Mouse (Mus musculus) adrenal gland, postnatal 36 days (tissue): ENCODE measurements around the gene 1700013F07Rik. TPM values are rescaled to one million over a fixed set of nuclear protein-coding genes. Genes with fewer than 3 reads are reported as not detected.
A peak's percentile ranks its signal among the peaks of the same experiment; 100 is the strongest.
"Not testable (repeated sequence)": the region's sequence is repeated elsewhere in the genome, so short reads cannot be mapped to it uniquely, and the experiment has no call there.

ENCODE experiments used
- DNase-seq, 2 experiments: peaks; one replicate each; pipeline ENCODE4 v3.0.0; 2021; ENCODE audit warnings: mixed read lengths in 1 of 2
- long read RNA-seq, 2 experiments: library from polyadenylated mRNA; stranded (forward); transcript quantifications; one replicate each; pipeline ENCODE4 v2.0.0; 2021; ENCODE audit warnings: borderline sequencing depth in 2 of 2
- total RNA-seq, 2 experiments: library from RNA; stranded (reverse); gene quantifications; 2 replicates each; pipeline ENCODE4 v1.2.3; 2021

The 1700013F07Rik gene
- not detected for total RNA-seq
- long read RNA-seq, experiment 1, partial matches to known transcripts, result 0 of 2 reads
- long read RNA-seq, experiment 1, other reads (novel, unspliced or antisense), result 2 of 2 reads
- long read RNA-seq, experiment 2, partial matches to known transcripts, result 0 of 4 reads
- long read RNA-seq, experiment 2, other reads (novel, unspliced or antisense), result 3 of 4 reads

GRCm38 (mm10) chr3:108533951-108534350 is at the start of gene 1700013F07Rik:
Gene 1700013F07Rik, plus strand, starts transcription at chr3:108534150.
- peak; percentile 39 to 54 for DNase-seq

DNA sequence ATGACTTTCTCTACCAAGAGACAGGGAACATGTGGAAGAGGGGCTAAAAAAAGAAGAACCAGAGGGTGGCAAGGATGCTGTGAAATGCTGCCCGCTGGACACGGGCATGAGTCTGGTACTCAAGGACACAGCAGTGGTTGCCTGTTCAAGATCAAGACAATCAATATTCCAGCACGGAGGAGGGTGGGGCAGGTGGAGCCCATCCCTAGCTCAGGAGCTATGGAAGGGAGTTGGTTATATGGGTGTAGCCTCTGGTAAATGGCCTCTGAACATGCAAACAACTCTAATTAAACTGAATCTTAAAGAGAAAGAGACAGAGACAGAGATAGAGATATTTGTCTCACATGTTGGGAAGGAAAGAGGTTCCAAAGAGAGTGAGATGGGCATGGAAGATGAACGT is 49.2 kb upstream of the 1700013F07Rik start:
- no peak for DNase-seq

DNA sequence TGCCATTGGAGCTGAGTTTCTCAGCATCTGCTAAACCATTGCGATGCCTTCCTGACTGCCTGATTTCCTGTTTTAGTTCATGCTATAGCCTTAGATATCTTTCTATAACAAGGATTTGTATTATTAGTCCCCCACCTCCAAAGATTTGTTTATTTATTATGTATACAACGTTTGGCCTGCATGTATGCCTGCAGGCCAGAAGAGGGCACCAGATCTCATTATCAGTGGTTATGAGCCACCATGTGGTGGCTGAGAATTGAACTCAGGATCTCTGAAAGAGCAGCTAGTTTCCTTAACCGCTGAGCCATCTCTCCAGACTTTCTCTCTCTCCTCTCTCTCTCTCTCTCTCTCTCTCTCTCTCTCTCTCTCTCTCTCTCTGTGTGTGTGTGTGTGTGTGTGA is 44.0 kb upstream of the 1700013F07Rik start:
- no peak for DNase-seq

DNA sequence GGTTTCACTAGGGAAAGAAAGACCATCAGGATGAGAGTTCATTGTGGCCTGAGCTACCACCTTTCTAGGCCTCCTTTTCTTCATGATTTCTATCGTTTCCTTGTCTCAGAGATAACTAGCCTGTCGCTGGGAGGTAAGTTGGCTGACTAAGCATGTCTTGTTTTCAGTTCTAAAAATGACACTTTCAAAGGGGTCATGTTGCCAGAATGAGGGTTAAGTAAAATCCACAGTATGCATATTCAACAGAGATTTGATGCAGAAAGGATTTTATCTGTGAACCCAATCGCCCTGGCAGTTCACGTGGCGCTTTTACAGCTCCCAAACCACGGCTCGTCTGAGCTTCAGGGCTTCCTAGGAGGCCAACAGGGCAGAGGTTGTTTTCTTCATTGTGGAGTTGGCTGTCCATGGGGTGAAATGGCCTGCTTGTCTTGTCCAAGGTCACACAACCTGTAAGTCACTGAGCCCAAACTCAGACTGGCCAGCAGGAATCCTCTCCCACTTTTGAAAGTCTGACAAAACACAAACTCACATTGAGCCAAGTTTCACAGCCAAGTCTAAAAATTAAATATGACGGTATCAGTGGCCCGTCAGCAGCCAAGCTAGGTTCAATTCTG is 39.0 kb upstream of the 1700013F07Rik start:
- no peak for DNase-seq

DNA sequence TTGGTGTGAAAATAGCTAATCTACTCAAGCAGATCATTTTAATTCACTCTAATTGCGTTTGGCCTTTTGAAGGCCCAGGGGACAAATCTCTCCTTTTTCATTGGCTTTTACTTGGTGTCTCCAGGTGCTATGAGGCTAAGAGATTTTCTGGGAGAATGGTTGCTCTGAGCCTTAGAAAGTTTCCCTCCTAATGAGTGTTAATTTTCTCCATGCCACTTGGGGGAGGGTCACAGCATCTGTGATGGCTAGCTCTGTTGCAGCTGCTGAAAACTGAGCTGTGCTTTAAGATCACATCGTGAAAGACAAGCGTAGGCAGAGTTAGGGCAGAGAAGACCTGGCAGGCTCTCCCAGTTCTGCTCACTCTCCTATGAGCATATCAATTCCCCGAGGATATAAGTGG is 38.5 kb upstream of the 1700013F07Rik start:
- no peak for DNase-seq

DNA sequence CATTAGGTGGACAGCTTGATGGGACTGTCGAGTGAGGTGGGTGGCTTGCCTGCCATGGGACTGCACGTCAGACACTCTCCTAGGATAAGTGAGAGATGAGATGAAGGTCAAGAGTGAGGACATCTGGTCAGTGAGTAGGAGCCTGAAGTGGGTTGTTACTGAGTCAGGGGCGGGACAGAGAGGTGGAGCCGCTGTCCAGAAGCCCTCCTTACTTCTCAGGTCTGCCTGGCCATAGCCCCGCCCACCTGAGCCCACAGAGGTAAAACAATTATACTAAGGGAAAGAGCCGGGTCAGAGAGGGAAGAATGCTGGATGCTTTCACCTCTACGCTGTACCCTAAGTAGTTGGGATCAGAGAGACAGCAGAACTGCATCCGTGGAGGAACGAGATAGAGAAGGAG is 36.3 kb upstream of the 1700013F07Rik start:
- DNase-seq, result no peak

DNA sequence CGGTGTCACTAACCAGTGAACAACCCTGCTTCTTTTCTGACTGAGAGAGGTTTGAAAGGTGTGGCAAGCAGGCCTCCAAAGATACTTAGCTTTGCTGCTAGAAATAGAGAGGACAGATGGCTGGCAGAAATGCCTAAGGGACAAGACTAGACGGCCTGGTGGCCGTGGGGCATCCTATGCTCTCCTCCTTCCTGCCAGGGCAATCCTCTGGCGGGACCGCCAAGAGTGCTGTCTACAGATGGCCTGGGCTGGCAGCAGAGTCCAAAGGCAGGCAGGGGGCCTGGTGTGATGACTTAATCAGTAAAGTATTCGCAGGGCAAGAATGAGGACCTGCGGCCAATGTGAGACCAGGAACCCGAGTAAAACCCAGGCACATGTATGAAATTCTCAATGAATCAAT is 34.1 kb upstream of the 1700013F07Rik start:
- no peak for DNase-seq

DNA sequence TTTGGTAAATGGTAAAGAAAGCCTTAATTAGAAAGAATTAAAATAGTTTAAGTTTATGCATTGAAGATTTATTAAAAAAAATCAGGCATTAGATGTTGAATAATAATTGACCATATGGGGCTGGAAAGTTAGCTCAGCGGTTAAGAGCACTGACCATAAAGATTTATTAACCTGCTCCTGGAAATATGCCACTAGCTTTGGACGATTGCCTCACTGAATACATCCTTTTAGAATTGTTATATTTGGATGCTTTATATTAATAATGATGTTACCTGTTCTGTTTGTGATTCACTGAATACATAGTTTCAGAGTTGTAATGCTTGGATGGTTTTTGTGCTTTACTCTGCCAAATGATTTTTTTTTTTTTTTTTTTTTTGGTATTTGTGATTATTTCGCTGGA is 32.5 kb upstream of the 1700013F07Rik start:
- not testable (repeated sequence) for DNase-seq

DNA sequence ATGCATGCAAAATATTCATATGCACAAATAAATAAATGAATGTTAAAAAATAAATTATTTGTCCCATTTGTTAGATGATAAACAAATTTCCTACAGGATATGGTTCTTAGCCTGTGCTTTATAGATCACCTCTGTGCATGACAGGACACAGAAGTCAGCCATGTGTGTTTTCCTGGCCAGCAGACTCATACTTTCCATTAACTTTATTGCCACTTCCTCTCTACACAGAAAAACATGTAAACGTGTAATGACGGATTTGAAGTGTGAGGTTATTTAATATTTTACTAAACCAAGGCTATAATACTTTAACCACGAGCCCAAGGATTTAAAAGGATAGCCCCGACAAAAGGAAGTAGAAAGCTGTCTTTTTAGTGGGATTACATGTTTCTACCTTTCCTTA is 30.0 kb upstream of the 1700013F07Rik start:
- no peak for DNase-seq

- DNase-seq, result no peak
These were observed 25.0 kb upstream of the 1700013F07Rik start for GRCm38 (mm10) chr3:108508745-108509474.

- DNase-seq, result no peak
These were observed 23.8 kb upstream of the 1700013F07Rik start for GRCm38 (mm10) chr3:108510156-108510555.

GRCm38 (mm10) chr3:108510716-108511483 is 23.1 kb upstream of the 1700013F07Rik start:
- DNase-seq, result no peak

DNA sequence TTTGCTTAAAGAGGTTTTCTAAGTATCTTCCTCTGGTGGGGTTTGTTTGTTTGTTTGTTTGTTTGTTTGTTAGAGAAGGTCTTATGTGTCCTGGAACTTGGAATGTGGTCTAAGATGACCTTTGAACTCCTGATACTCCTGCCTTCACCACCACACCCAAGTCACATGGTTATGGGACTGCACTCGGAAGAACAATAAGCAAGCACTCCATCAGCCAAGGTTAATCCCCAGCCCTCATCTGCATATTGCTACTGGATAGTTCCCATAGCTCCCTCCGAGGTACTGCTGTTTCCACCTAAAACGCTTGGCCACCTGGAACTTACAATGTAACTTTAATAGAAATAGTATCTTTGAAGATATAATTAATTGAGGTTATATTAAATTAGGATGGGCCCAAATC is 20.5 kb upstream of the 1700013F07Rik start:
- no peak for DNase-seq

GRCm38 (mm10) chr3:108518276-108518675 is 15.7 kb upstream of the 1700013F07Rik start:
- DNase-seq, result no peak

DNA sequence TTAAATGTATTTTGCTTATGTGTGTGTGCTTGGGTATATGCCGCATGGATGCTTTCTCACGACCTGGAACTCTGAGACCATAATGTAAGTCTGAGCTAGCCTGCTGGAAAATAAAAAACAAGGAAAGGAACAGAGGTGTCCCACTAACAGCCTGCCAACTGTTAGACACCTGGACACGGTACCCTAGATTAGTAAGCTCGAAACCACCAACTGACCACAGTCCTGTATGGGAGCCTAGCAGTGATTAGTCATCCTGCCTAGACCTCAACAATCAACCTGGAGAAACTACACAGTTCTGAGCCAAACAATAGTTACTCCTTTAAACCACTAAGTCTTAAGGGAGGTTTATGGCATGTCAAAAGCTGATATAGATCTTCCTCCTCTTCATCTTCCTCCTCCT is 10.5 kb upstream of the 1700013F07Rik start:
- no peak for DNase-seq

DNA sequence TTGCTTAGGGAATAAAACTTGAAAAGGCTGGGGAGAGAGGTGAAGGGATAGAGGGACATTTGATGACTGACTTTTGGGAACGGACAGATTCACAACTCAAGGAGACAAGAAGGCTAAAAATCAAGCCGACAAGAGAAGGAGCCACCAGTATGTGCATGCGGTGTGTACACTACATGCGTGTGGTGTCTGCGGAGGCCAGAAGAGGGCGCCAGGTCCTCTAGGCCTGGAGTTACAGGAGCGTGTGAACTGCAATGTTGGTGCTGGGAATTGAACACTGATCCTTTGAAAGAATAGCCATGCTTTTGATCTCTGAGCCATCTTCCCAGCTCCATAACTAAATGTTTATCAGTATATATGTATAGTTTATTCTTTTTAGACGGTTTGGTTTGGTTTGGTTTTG is 5.5 kb upstream of the 1700013F07Rik start:
- no peak for DNase-seq

GRCm38 (mm10) chr3:108533114-108533885 is 650 bp upstream of the 1700013F07Rik start:
- peak; percentile 47 to 55 for DNase-seq

DNA sequence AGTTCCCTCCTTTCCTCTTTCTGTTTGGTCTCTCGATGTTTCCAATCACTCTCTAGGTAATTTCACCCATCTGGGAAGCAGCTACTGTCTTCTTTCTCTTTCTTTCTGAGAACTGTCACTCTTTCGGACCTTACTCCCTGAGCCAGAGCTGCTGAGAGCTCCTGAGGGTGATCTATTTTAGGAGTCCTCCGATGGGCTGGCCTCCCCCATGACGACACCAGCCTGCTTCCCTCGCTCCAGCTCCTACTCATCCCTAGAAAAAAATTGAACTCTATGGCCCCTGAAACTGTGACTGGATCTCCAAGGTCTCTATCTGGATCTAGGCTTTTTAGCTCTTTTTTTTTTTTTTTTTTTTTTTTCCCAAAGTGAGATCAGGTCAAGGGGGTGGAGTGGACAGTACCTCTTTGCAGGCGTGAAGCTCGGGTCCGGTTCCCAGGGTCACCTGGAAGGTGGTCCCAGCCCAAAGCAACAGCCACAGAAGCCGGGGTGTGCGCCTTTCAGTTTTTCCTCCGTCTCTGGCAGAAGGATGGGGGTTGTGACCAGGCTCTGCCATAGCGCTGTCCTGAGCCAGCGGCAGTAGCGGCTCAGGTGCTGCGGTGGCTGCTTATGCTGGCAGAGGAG is 2.1 kb downstream of the 1700013F07Rik start:
- no peak for DNase-seq

GRCm38 (mm10) chr3:108536517-108537260 is 2.7 kb downstream of the 1700013F07Rik start, which contains the start of gene 5330417C22Rik:
Gene 5330417C22Rik, minus strand, starts transcription at chr3:108536536.
- peak; percentile 19 to 33 for DNase-seq

DNA sequence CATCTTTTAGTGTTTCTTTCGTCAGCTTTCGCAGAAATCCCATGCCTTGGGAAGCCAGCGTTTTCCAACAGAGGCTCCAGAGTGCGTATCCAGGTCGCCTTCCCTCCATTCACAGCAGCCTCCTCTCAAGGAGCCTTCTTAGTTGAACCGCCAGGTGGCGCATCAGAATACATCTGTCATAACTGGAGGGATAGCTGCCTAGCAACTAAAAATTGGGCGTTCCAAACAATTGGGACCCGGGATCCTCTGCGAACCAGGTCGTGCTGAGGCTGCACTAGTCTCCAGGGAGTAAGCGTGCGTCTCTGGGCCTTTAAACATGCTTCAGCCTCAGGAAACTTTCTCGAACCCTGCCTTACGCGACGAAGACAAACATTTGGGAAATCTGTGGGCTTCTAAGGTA is 3.4 kb downstream of the 1700013F07Rik start:
- DNase-seq, result peak; percentile 86 to 87

GRCm38 (mm10) chr3:108542299-108542698 is 8.3 kb downstream of the 1700013F07Rik start:
- no peak for DNase-seq
